Mouse (Mus musculus) megakaryocyte, embryonic 14.5 days (primary cell): ENCODE measurements around the gene Rapgef4.

ENCODE experiments used
- FLI1 ChIP-seq: IDR thresholded peaks from 2 replicates; pipeline ENCODE4 v1.6.1; 2012; ENCODE audit warnings: low read length, inconsistent platforms, mixed read lengths
- GATA1 ChIP-seq: IDR thresholded peaks from 3 replicates; pipeline ENCODE4 v1.6.1; 2012; ENCODE audit warnings: mixed read lengths, low read length, inconsistent platforms, borderline replicate concordance

GRCm38 (mm10) chr2:72020755-72021154 lies 39.7 kb downstream of the Rapgef4 start:
- TF ChIP-seq GATA1 (no peak), FLI1 (no peak)
